Mouse (Mus musculus) embryonic fibroblast, embryonic 13.5 days (primary cell): ENCODE results near the gene Tex44.

ENCODE experiments used
- CTCF ChIP-seq: IDR thresholded peaks from 2 replicates; pipeline ENCODE4 v1.5.1; 2011; ENCODE audit warnings: mild to moderate bottlenecking, control low read depth, low read length, moderate library complexity, borderline replicate concordance; ENCODE audit not compliant: insufficient read depth
- POLR2A ChIP-seq: IDR thresholded peaks from 2 replicates; pipeline ENCODE4 v1.6.1; 2011; ENCODE audit warnings: low read depth, mild to moderate bottlenecking, control low read depth, low read length, moderate library complexity

GRCm38 (mm10) chr1:86415612-86416184 is 10.4 kb upstream of the Tex44 start:
- TF ChIP-seq POLR2A (no peak), CTCF (no peak)
